Mouse (Mus musculus): ENCODE results near the gene Zfhx3. TPM values are rescaled to one million over a fixed set of nuclear protein-coding genes. Genes with fewer than 3 reads are reported as not detected.

The Zfhx3 gene
- polyA plus RNA-seq, 1 experiment from 2014 or later: 68.4 TPM

GRCm38 (mm10) chr8:108909455-108909854, 967.0 kb downstream of the Zfhx3 start:
- WGBS: 50% methylated on average over 2 of the region's 2 CpGs
- no peaks in the 10 kb centered on the region for H3K9me3 ChIP-seq (ENCODE audit: control insufficient read depth, low read length)
- H3K4me2 ChIP-seq (ENCODE audit: low read length): peak overlapping the region; percentile 39
- no peak overlapping the region for H3K4me3 ChIP-seq (replicated peaks; ENCODE audit: low read depth, low read length)
- peaks cover 50% of the 10 kb centered on the region for H3K4me1 ChIP-seq (ENCODE audit: control insufficient read depth, insufficient read depth, low read length)
- DNase-seq (no peak), ATAC-seq (ENCODE audit: low FRiP score, low TSS enrichment) (peak; percentile 5; the same call in 1 of the 2 replicates)
- 0 out of 2 replicates have a peak, but pooled peaks cover 3% of the 10 kb centered on the region for H3K36me3 ChIP-seq (ENCODE audit: control insufficient read depth, insufficient read depth, low read length)
- peak overlapping the region; percentile 91 for H3K27ac ChIP-seq (replicated peaks; ENCODE audit: low read depth, low read length)
- no peaks in the 10 kb centered on the region for H3K27me3 ChIP-seq (ENCODE audit: control insufficient read depth, insufficient read depth, low read length)
- H3K9ac ChIP-seq (replicated peaks; ENCODE audit: low read length): peak overlapping the region; percentile 24; the same call in 1 of the 2 replicates

GRCm38 (mm10) chr8:108910843-108911242, 968.4 kb downstream of the Zfhx3 start:
- DNase-seq: no peak
- ATAC-seq (ENCODE audit: low FRiP score, low TSS enrichment): no peak
- no peak overlapping the region for H3K4me2 ChIP-seq (ENCODE audit: low read length)
- no peaks in the 10 kb centered on the region for H3K9me3 ChIP-seq (ENCODE audit: control insufficient read depth, low read length)
- no peak overlapping the region for H3K4me3 ChIP-seq (replicated peaks; ENCODE audit: low read depth, low read length)
- no peaks in the 10 kb centered on the region for H3K27me3 ChIP-seq (ENCODE audit: control insufficient read depth, insufficient read depth, low read length)
- WGBS: 74% methylated on average over 12 of the region's 12 CpGs
- 0 out of 2 replicates have a peak, but pooled peaks cover 3% of the 10 kb centered on the region for H3K36me3 ChIP-seq (ENCODE audit: control insufficient read depth, insufficient read depth, low read length)
- peaks cover 37% of the 10 kb centered on the region for H3K4me1 ChIP-seq (ENCODE audit: control insufficient read depth, insufficient read depth, low read length)
- no peak overlapping the region for H3K9ac ChIP-seq (replicated peaks; ENCODE audit: low read length)
- H3K27ac ChIP-seq (replicated peaks; ENCODE audit: low read depth, low read length): peak overlapping the region; percentile 78

GRCm38 (mm10) chr8:108911511-108911910, 969.1 kb downstream of the Zfhx3 start:
- Histone ChIP-seq H3K27me3 (ENCODE audit: control insufficient read depth, insufficient read depth, low read length) (no peaks in the 10 kb centered on the region), H3K36me3 (ENCODE audit: control insufficient read depth, insufficient read depth, low read length) (0 out of 2 replicates have a peak, but pooled peaks cover 3% of the 10 kb centered on the region), H3K4me2 (ENCODE audit: low read length) (no peak overlapping the region), H3K4me1 (ENCODE audit: control insufficient read depth, insufficient read depth, low read length) (peaks cover 32% of the 10 kb centered on the region), H3K27ac (replicated peaks; ENCODE audit: low read depth, low read length) (0 out of 2 replicates have a peak overlapping the region, but pooled peaks have one; percentile 78), H3K9me3 (ENCODE audit: control insufficient read depth, low read length) (no peaks in the 10 kb centered on the region), H3K4me3 (replicated peaks; ENCODE audit: low read depth, low read length) (no peak overlapping the region), H3K9ac (replicated peaks; ENCODE audit: low read length) (no peak overlapping the region)
- DNase-seq (peak; percentile 92), ATAC-seq (ENCODE audit: low FRiP score, low TSS enrichment) (0 out of 2 replicates have a peak, but pooled peaks have one; percentile 47)
- WGBS: 4% methylated on average over 6 of the region's 6 CpGs

GRCm38 (mm10) chr8:108912998-108913397, 970.6 kb downstream of the Zfhx3 start:
- no peak overlapping the region for H3K4me3 ChIP-seq (replicated peaks; ENCODE audit: low read depth, low read length)
- 93% methylated on average over 7 of the region's 7 CpGs for WGBS
- no peak for DNase-seq
- 0 out of 2 replicates have a peak, but pooled peaks cover 9% of the 10 kb centered on the region for H3K36me3 ChIP-seq (ENCODE audit: control insufficient read depth, insufficient read depth, low read length)
- no peak overlapping the region for H3K9ac ChIP-seq (replicated peaks; ENCODE audit: low read length)
- H3K4me2 ChIP-seq (ENCODE audit: low read length): no peak overlapping the region
- H3K9me3 ChIP-seq (ENCODE audit: control insufficient read depth, low read length): no peaks in the 10 kb centered on the region
- H3K27me3 ChIP-seq (ENCODE audit: control insufficient read depth, insufficient read depth, low read length): no peaks in the 10 kb centered on the region
- no peak for ATAC-seq (ENCODE audit: low FRiP score, low TSS enrichment)
- peaks cover 26% of the 10 kb centered on the region for H3K4me1 ChIP-seq (ENCODE audit: control insufficient read depth, insufficient read depth, low read length)
- no peak overlapping the region for H3K27ac ChIP-seq (replicated peaks; ENCODE audit: low read depth, low read length)

DNA sequence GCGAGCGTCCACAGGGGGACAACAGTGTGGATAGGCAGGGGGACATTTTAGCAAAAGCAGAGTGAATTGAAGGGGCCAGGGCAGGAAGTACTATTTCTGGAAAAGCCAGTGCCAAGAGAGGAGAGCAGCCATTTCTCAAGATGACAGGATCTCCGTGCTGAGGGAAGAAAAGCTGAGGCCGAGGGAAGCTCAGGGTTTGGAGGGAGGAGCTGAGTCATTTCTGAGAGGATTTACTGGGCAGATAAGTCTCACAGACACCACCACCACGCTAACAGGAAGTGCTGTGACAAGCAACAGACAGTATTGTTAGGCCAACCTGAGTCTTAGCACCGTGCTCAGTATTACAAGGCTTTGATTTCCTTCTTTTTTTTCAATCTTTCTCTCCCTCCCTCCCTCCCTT, 973.0 kb downstream of the Zfhx3 start:
- Histone ChIP-seq H3K9me3 (ENCODE audit: control insufficient read depth, low read length) (no peaks in the 10 kb centered on the region), H3K36me3 (ENCODE audit: control insufficient read depth, insufficient read depth, low read length) (0 out of 2 replicates have a peak, but pooled peaks cover 9% of the 10 kb centered on the region), H3K4me1 (ENCODE audit: control insufficient read depth, insufficient read depth, low read length) (peaks cover 13% of the 10 kb centered on the region; the same call in 1 of the 2 replicates), H3K9ac (replicated peaks; ENCODE audit: low read length) (no peak overlapping the region), H3K27ac (replicated peaks; ENCODE audit: low read depth, low read length) (peak overlapping the region; percentile 50; the same call in 1 of the 2 replicates), H3K4me2 (ENCODE audit: low read length) (no peak overlapping the region), H3K27me3 (ENCODE audit: control insufficient read depth, insufficient read depth, low read length) (no peaks in the 10 kb centered on the region), H3K4me3 (replicated peaks; ENCODE audit: low read depth, low read length) (no peak overlapping the region)
- ATAC-seq (ENCODE audit: low FRiP score, low TSS enrichment): no peak
- 56% methylated on average over 6 of the region's 6 CpGs for WGBS
- DNase-seq: no peak

DNA sequence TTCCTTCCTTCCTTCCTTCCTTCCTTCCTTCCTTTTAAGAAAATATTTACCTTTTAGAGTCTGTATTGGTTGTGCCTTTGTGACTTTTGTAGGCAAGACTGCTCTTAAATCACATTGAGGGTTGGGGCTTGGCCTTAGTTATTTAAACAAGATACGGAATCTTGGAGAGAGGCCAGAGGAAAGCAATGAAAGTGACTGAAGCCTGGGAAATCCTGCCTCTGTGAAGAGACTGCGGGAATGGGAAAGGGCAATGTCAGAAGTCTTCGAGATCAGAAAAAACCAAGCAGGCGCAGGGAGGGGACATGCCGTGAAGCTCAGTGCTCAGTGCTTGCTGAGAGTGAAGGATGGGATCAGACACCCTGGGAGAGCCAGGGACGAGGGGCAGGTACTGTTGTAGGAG, 973.4 kb downstream of the Zfhx3 start:
- H3K4me1 ChIP-seq (ENCODE audit: control insufficient read depth, insufficient read depth, low read length): peaks cover 14% of the 10 kb centered on the region; the same call in 1 of the 2 replicates
- H3K36me3 ChIP-seq (ENCODE audit: control insufficient read depth, insufficient read depth, low read length): 0 out of 2 replicates have a peak, but pooled peaks cover 9% of the 10 kb centered on the region
- no peaks in the 10 kb centered on the region for H3K9me3 ChIP-seq (ENCODE audit: control insufficient read depth, low read length)
- ATAC-seq (ENCODE audit: low FRiP score, low TSS enrichment) (no peak), DNase-seq (peak; percentile 62)
- H3K27ac ChIP-seq (replicated peaks; ENCODE audit: low read depth, low read length): 0 out of 2 replicates have a peak overlapping the region, but pooled peaks have one; percentile 50
- no peak overlapping the region for H3K9ac ChIP-seq (replicated peaks; ENCODE audit: low read length)
- H3K27me3 ChIP-seq (ENCODE audit: control insufficient read depth, insufficient read depth, low read length): no peaks in the 10 kb centered on the region
- H3K4me3 ChIP-seq (replicated peaks; ENCODE audit: low read depth, low read length): no peak overlapping the region
- WGBS: 69% methylated on average over 6 of the region's 6 CpGs
- no peak overlapping the region for H3K4me2 ChIP-seq (ENCODE audit: low read length)

DNA sequence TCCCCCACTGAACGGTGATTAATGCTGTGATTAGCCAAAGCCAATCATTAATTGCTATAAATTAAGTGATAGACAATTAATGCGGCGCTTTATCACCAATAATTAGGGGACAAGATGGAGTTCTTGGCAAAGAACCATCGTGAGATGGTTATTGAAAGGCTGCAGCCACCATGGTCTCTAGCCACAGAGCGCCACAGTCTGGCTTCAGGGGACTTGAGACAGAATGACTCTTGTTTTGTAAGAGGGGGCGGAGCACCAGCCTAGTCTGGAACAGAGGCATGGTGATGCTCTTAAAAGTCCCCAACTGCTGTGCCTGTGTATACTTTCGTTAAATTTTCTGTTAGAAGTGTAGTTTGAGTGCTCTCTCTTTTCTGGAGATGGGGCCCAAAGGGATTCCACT, 977.7 kb downstream of the Zfhx3 start:
- DNase-seq (no peak), ATAC-seq (ENCODE audit: low FRiP score, low TSS enrichment) (no peak)
- Histone ChIP-seq H3K4me3 (replicated peaks; ENCODE audit: low read depth, low read length) (no peak overlapping the region), H3K9me3 (ENCODE audit: control insufficient read depth, low read length) (no peaks in the 10 kb centered on the region), H3K27ac (replicated peaks; ENCODE audit: low read depth, low read length) (0 out of 2 replicates have a peak overlapping the region, but pooled peaks have one; percentile 28), H3K9ac (replicated peaks; ENCODE audit: low read length) (no peak overlapping the region), H3K4me1 (ENCODE audit: control insufficient read depth, insufficient read depth, low read length) (peaks cover 23% of the 10 kb centered on the region; the same call in 1 of the 2 replicates), H3K4me2 (ENCODE audit: low read length) (no peak overlapping the region), H3K36me3 (ENCODE audit: control insufficient read depth, insufficient read depth, low read length) (0 out of 2 replicates have a peak, but pooled peaks cover 5% of the 10 kb centered on the region), H3K27me3 (ENCODE audit: control insufficient read depth, insufficient read depth, low read length) (no peaks in the 10 kb centered on the region)
- WGBS: 82% methylated on average over 7 of the region's 7 CpGs

GRCm38 (mm10) chr8:108923161-108923560, 980.7 kb downstream of the Zfhx3 start:
- no peaks in the 10 kb centered on the region for H3K9me3 ChIP-seq (ENCODE audit: control insufficient read depth, low read length)
- DNase-seq: no peak
- no peak overlapping the region for H3K4me3 ChIP-seq (replicated peaks; ENCODE audit: low read depth, low read length)
- peaks cover 23% of the 10 kb centered on the region; the same call in 1 of the 2 replicates for H3K4me1 ChIP-seq (ENCODE audit: control insufficient read depth, insufficient read depth, low read length)
- peaks cover 4% of the 10 kb centered on the region; the same call in 1 of the 2 replicates for H3K36me3 ChIP-seq (ENCODE audit: control insufficient read depth, insufficient read depth, low read length)
- no peak overlapping the region for H3K9ac ChIP-seq (replicated peaks; ENCODE audit: low read length)
- H3K27me3 ChIP-seq (ENCODE audit: control insufficient read depth, insufficient read depth, low read length): no peaks in the 10 kb centered on the region
- WGBS: 92% methylated on average over 6 of the region's 6 CpGs
- no peak overlapping the region; the same call in 1 of the 2 replicates for H3K27ac ChIP-seq (replicated peaks; ENCODE audit: low read depth, low read length)
- no peak for ATAC-seq (ENCODE audit: low FRiP score, low TSS enrichment)
- no peak overlapping the region for H3K4me2 ChIP-seq (ENCODE audit: low read length)

- WGBS: 91% methylated on average over 9 of the region's 9 CpGs
- Histone ChIP-seq H3K4me1 (ENCODE audit: control insufficient read depth, insufficient read depth, low read length) (peaks cover 23% of the 10 kb centered on the region; the same call in 1 of the 2 replicates), H3K4me2 (ENCODE audit: low read length) (no peak overlapping the region), H3K27me3 (ENCODE audit: control insufficient read depth, insufficient read depth, low read length) (no peaks in the 10 kb centered on the region), H3K9ac (replicated peaks; ENCODE audit: low read length) (no peak overlapping the region), H3K27ac (replicated peaks; ENCODE audit: low read depth, low read length) (no peak overlapping the region), H3K9me3 (ENCODE audit: control insufficient read depth, low read length) (no peaks in the 10 kb centered on the region), H3K4me3 (replicated peaks; ENCODE audit: low read depth, low read length) (no peak overlapping the region), H3K36me3 (ENCODE audit: control insufficient read depth, insufficient read depth, low read length) (peaks cover 6% of the 10 kb centered on the region; the same call in 1 of the 2 replicates)
- DNase-seq: no peak
- no peak for ATAC-seq (ENCODE audit: low FRiP score, low TSS enrichment)
Measured at GRCm38 (mm10) chr8:108924526-108924925, 982.1 kb downstream of the Zfhx3 start.
